Mouse (Mus musculus) limb, embryonic 15.5 days (tissue): ENCODE data around the gene Spred2. TPM values are rescaled to one million over a fixed set of nuclear protein-coding genes. Genes with fewer than 3 reads are reported as not detected.

Experiments used
- ATAC-seq: fragments of 200-750 bp; cut with Nextera tagmentation; 2 replicates; pipeline ENCODE4 v1.8.0; 2017; ENCODE audit warnings: low read depth, moderate TSS enrichment; ENCODE audit not compliant: insufficient number of reproducible peaks, low FRiP score, low TSS enrichment
- H3K27ac ChIP-seq: fragments of 300-500 bp; sonication (generic); 2 replicates; pipeline ENCODE4 v1.5.1; 2015; ENCODE audit warnings: moderate library complexity, mild to moderate bottlenecking, inconsistent platforms
- H3K27me3 ChIP-seq: fragments of 300-500 bp; sonication (generic); 2 replicates; pipeline ENCODE4 v1.6.1; 2015; ENCODE audit warnings: inconsistent platforms
- H3K36me3 ChIP-seq: fragments of 300-500 bp; sonication (generic); 2 replicates; pipeline ENCODE4 v1.6.1; 2015; ENCODE audit warnings: inconsistent platforms
- H3K4me1 ChIP-seq: fragments of 300-500 bp; sonication (generic); 2 replicates; pipeline ENCODE4 v1.6.1; 2015; ENCODE audit warnings: inconsistent platforms
- H3K4me2 ChIP-seq: fragments of 300-500 bp; sonication (generic); 2 replicates; pipeline ENCODE4 v1.6.1; 2015; ENCODE audit warnings: mild to moderate bottlenecking, inconsistent platforms
- H3K4me3 ChIP-seq: fragments of 300-500 bp; sonication (generic); 2 replicates; pipeline ENCODE4 v1.5.1; 2015; ENCODE audit warnings: mild to moderate bottlenecking, inconsistent platforms
- H3K9ac ChIP-seq: fragments of 300-500 bp; sonication (generic); 2 replicates; pipeline ENCODE4 v1.6.1; 2015; ENCODE audit warnings: inconsistent platforms
- H3K9me3 ChIP-seq: fragments of 300-500 bp; sonication (generic); 2 replicates; pipeline ENCODE4 v1.6.1; 2016; ENCODE audit warnings: inconsistent platforms
- WGBS: fragments of 180-500 bp; shearing (Covaris S2); methylation state at CpG from one replicate; pipeline ENCODE4 v1.1.7; 2015; 5-methylcytosine and 5-hydroxymethylcytosine counted together
- polyA plus RNA-seq: library from polyadenylated mRNA; unstranded; fragments of >200 nt; fragmentation: Nextera tagmentation; extraction: Ambion mirVana; gene quantifications from 2 replicates; pipeline ENCODE4 v1.2.1, GENCODE M21; 2015

The Spred2 gene
- polyA plus RNA-seq, 1 experiment from 2014 or later: 8.9 TPM

DNA sequence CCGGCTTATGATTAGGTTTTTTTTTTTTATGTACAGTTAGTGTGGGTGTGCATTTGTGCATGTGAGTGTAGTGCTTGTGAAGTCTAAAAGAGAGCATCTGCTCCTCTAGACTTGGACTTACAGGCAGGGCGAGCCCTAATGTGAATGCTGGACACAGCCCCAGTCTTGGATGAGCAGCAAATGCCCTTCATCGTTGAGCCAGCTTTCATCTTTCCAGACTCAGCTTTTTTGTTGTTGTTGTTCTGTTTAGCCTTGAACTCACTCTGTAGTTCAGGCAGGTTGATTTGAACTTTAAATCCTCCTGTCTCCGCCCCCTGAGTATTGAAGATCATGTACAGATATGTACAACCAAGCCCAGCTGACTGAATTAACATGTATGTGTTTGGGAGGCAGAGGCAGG is 4.5 kb downstream of the Spred2 start:
- Histone ChIP-seq H3K4me1 (peaks cover 13% of the 10 kb centered on the region), H3K4me2 (no peak overlapping the region), H3K27me3 (no peaks in the 10 kb centered on the region), H3K27ac (no peak overlapping the region), H3K36me3 (no peaks in the 10 kb centered on the region), H3K9me3 (no peaks in the 10 kb centered on the region), H3K4me3 (no peak overlapping the region), H3K9ac (no peak overlapping the region)
- ATAC-seq: no peak
- WGBS: 89% methylated on average over 4 of the region's 4 CpGs

DNA sequence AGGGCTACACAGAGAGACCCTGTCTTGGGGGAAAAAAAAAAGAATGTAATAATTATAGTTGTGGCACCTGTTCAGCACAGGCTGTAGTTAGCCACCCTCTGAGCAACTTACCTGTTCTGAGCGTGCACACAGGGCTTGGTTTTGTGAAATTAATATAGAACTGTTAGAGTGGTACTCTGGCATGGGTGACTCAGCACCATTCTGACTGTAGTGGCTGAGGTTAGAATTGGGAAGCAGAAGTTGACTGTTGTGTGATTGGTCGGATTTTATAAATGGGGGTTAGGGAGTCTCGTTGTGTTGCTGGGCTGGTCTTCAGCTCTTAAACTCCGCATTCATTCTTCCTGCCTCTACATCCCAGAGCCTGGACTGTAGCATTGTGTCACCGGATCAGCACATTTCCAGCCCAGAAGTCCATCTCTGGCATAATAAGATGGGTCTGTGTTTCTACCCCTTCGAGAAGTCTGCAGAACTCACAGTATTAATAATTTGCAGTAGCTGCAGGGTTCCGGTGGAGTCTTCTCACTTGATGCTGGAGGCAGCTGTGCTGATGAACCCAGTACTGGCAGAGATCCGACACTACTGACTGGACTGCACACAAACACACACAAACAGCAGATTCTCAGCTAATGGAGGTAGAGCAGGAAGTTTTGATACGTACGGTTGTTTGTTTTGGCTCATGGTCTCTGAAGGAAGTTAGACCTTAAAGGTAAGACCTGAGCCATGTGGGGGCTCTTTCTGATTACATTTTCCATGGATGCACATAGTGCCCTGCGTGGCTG is 5.1 kb downstream of the Spred2 start:
- H3K27me3 ChIP-seq: no peaks in the 10 kb centered on the region
- no peak overlapping the region for H3K27ac ChIP-seq
- peaks cover 13% of the 10 kb centered on the region for H3K4me1 ChIP-seq
- H3K9me3 ChIP-seq: no peaks in the 10 kb centered on the region
- H3K4me3 ChIP-seq: no peak overlapping the region
- no peak overlapping the region for H3K4me2 ChIP-seq
- H3K36me3 ChIP-seq: no peaks in the 10 kb centered on the region
- no peak overlapping the region for H3K9ac ChIP-seq
- ATAC-seq: no peak
- WGBS: 60% methylated on average over 11 of the region's 11 CpGs

DNA sequence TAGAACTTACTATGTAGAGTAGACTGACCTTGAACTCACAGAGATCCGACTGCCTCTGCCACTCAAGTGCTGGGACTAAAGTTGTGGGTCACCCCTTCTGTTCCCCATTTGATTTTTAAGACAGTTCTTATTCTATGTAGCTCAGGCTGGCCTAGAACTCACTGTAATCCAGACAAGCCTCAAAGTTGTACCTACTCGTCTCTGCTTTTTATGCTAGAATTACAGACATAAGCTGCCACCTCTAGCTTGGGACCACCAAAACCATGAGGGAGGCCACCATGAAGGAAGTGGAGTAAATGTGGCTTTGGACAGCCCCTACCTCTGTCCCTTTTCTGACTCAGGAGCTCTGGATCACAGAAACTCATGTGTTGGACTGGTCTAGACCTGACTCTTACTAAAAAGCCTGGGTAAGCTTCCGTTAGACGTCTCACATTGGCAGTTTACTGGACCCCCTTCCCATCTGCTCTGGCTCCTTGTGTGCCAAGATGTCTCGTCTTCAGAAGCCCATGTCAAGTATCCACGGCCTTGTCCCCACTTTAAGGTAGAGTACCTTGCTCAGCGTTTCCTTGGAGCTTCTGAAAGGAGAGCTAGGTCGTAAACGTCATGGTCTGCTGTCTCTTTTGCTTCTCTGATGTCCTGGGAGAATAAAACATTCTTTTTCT is 7.5 kb downstream of the Spred2 start:
- H3K27ac ChIP-seq: no peak overlapping the region
- H3K4me1 ChIP-seq: peaks cover 14% of the 10 kb centered on the region
- H3K4me3 ChIP-seq: no peak overlapping the region
- ATAC-seq: no peak
- H3K9ac ChIP-seq: no peak overlapping the region
- H3K36me3 ChIP-seq: no peaks in the 10 kb centered on the region
- 89% methylated on average over 9 of the region's 9 CpGs for WGBS
- H3K9me3 ChIP-seq: no peaks in the 10 kb centered on the region
- H3K27me3 ChIP-seq: no peaks in the 10 kb centered on the region
- no peak overlapping the region for H3K4me2 ChIP-seq

DNA sequence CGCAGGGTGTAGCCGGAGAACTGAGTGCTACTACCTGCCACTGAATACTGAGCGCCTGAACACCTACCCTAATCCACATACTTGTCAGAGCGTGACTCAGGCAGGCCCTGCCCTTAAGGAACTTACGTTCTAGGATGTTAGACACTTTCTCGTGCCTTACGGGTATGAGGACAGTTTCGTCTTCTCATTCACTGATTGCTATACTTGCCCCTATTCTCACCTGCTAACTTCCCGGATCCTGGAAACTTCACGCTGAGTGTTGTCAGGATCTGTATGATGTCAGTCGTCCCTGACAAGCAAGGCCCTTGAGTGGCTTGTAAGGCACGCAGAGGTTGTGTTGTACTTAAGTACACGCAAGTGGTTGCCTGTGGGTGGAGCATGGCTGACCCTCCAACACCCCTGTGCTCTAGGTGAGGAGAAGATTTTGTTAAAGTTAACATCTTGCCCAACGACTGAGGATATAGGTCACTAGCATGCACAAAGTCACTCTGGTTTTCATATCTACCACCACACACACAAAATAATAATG is 8.9 kb downstream of the Spred2 start:
- no peak for ATAC-seq
- Histone ChIP-seq H3K4me2 (no peak overlapping the region), H3K36me3 (no peaks in the 10 kb centered on the region), H3K9me3 (no peaks in the 10 kb centered on the region), H3K27ac (no peak overlapping the region), H3K9ac (no peak overlapping the region), H3K27me3 (no peaks in the 10 kb centered on the region), H3K4me3 (no peak overlapping the region), H3K4me1 (peaks cover 14% of the 10 kb centered on the region)
- 83% methylated on average over 14 of the region's 14 CpGs for WGBS

DNA sequence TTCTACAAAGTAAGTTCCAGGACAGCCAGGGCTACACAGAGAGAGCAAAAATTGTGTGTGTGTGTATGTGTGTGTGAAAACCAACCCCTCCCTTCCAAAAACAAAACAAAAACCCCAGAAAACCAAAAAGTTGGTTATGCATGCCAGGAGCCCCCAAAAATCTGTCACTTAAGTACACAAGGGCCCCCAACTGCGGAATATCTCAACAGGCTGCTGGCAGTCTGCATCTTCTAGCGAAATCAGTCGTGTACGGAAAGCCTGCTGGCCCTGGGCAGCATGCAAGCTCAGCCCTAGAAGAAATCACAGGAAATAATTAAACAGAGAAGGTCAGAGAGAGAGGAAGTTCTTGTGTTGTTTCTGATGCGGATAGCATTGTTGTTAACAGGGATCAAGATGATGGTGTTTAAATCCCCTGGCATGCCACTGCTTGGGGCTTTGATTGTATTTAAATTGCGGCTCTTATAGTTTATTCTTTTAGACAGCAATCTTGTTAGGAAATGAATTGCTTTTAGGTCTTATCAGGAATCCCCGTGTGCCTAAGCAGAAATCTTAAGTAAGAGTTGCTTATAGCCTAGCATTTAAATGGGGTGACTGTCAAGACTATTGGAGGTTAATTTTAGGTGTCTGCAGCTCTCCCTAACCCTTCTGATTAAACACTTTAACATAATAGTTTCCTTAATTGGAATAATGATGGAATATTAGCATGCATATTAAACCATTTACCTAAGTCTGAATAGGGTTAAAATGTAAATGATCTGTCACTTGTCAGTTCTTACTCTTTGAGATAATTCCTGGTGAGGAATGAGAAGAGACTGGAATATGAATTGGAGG is 11.6 kb downstream of the Spred2 start:
- Histone ChIP-seq H3K9me3 (no peaks in the 10 kb centered on the region), H3K9ac (no peak overlapping the region), H3K27ac (no peak overlapping the region), H3K4me1 (peaks cover 12% of the 10 kb centered on the region), H3K36me3 (no peaks in the 10 kb centered on the region), H3K4me2 (no peak overlapping the region), H3K4me3 (no peak overlapping the region), H3K27me3 (no peaks in the 10 kb centered on the region)
- 55% methylated on average over 7 of the region's 7 CpGs for WGBS
- ATAC-seq: no peak

DNA sequence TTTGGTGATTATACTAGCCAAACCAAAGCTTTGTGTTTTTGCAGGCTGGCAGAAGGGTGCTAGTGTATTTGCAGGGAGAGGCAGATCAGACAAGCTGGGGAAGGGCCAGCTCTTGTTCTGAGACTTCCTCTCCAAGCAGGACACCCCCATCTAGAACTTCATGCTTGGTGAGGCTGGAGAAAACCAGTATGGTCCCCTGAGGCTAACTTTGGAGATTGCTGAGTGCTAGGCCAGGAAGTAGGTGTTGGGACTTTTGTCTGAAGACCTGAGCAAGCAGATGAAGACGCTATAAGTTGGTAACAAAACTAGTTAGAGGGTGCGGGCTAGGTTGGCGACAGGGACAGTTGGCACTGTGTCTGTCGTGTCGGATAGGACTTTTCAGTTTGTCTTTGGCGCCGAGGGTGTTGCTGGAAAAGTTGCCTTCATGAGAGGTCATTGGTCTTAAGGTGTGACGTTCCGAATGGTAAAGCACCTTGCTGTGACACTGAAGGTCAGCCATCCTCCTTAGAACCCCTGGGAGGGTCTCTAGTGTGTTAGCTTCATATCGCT is 14.4 kb downstream of the Spred2 start:
- no peak overlapping the region for H3K27ac ChIP-seq
- no peak overlapping the region for H3K9ac ChIP-seq
- H3K4me2 ChIP-seq: no peak overlapping the region
- H3K9me3 ChIP-seq: no peaks in the 10 kb centered on the region
- ATAC-seq: no peak
- H3K36me3 ChIP-seq: no peaks in the 10 kb centered on the region
- WGBS: 92% methylated on average over 10 of the region's 10 CpGs
- H3K4me1 ChIP-seq: peaks cover 24% of the 10 kb centered on the region
- no peaks in the 10 kb centered on the region for H3K27me3 ChIP-seq
- no peak overlapping the region for H3K4me3 ChIP-seq

DNA sequence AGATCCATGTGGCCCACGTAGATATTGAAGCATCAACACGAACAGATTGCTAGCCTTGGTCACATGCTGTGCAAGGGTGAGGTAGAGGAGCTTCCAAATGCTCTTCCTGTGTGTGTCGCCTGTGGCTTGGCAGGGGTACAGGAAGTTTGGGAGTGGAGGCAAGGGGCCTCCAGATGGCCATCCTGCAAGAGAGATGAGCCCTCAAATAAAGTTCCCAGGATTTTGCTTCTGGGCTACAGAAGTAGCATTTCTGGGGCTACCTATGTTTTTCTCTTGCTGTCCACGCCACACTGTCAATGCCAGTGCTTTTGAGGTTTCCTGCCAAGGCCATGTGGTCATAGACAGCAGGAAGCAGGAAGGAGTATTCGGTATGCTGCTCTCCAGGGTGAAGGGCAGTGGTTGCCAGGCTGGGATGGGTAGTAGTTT is 15.1 kb downstream of the Spred2 start:
- Histone ChIP-seq H3K36me3 (no peaks in the 10 kb centered on the region), H3K4me3 (no peak overlapping the region), H3K27me3 (no peaks in the 10 kb centered on the region), H3K4me1 (peaks cover 24% of the 10 kb centered on the region), H3K4me2 (no peak overlapping the region), H3K9ac (no peak overlapping the region), H3K27ac (no peak overlapping the region), H3K9me3 (no peaks in the 10 kb centered on the region)
- no peak for ATAC-seq
- 67% methylated on average over 5 of the region's 5 CpGs for WGBS

DNA sequence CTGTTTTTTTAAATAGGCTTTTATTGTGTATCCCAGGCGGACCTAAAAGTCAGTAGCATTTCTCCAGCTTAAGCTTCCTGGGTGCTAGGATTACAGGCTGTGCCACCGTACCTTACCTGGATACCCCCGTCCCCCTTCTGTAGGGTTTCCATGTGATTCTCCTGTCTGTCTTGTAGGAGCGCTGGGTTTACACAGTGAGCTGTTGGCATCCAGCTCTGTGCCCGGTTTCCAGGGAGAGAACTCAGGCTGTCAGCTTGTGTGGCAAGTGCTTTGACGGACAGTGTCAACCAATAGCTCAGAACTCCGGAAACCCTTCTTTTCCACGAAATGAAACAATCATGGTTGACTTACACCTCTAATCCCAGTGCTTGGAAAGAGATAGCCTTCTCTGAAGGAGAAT is 15.7 kb downstream of the Spred2 start:
- Histone ChIP-seq H3K4me2 (no peak overlapping the region), H3K27me3 (no peaks in the 10 kb centered on the region), H3K4me1 (peaks cover 24% of the 10 kb centered on the region), H3K27ac (no peak overlapping the region), H3K4me3 (no peak overlapping the region), H3K9ac (no peak overlapping the region), H3K36me3 (no peaks in the 10 kb centered on the region), H3K9me3 (no peaks in the 10 kb centered on the region)
- WGBS: 84% methylated on average over 8 of the region's 8 CpGs
- ATAC-seq: no peak

DNA sequence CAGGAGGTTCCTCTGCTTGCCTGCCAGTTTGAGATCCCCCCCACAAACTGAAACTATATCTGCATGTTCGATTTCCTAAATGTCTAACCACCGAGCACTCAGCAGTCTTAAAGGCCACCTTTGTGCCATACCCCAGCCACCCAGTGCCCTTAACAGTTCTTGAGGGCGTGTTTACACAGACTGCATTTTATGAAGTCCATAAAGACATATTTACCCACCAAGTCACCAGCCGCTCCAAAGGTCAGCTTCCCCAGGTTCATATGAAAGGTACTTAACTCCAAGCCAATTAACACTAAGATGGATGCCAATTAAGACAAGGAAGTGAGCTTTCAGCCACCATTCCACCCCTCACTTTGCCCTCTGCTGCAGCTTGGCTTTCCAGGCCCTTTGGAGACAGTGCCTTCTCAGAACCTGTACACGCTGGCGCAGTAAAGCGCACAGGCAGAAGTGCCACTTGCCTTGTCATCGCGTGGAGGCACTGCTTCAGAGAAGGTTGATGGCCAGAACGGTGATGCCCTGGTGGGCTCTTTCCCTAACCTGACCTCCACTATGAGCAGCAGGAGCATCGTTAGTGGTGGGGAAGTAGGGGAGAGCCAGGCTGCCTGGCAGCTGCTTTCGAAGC is 17.1 kb downstream of the Spred2 start:
- Histone ChIP-seq H3K4me3 (no peak overlapping the region), H3K27me3 (no peaks in the 10 kb centered on the region), H3K36me3 (no peaks in the 10 kb centered on the region), H3K9me3 (no peaks in the 10 kb centered on the region), H3K4me1 (peaks cover 19% of the 10 kb centered on the region), H3K9ac (no peak overlapping the region), H3K27ac (no peak overlapping the region), H3K4me2 (no peak overlapping the region)
- WGBS: 60% methylated on average over 12 of the region's 12 CpGs
- no peak for ATAC-seq

DNA sequence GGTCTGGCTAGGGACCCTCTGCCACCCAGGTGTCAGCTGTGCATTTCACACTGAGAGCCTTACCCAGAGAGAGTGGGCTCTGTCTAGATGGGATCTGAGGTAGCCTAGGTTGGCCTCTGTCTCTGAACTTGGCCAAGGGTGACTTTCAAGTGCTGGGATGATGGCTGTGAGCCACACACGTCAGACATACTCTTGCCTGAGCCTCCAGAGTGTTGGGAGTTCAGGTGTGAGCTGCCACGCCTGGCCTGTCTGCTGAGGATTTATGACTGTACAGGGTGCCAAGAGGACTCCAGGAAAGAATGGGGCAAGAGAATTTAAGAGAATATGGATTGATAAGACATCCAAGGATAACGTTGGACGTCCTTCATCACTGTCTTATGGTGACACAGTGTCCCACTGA is 17.8 kb downstream of the Spred2 start:
- H3K9me3 ChIP-seq: no peaks in the 10 kb centered on the region
- 54% methylated on average over 4 of the region's 4 CpGs for WGBS
- no peak for ATAC-seq

DNA sequence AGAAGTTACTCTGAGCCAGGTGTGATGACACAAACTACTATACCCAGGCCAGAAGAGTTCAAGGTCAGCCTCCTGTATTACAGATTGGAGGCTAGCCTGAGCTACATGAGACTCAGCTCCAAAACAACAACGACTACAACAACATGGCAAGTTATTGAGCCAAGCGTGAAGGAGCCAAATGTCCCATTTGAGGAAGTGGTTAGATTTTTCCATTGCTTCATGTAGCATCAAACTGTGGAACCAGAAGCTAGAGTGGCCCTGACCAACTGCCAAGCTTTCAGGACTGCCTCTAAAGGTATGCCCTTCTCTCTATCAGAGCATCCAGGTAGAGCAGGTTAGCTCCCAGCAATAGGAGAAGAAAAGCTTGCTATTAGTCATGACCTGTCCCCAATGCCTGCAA is 19.6 kb downstream of the Spred2 start:
- WGBS: 93% methylated on average over 2 of the region's 2 CpGs
- Histone ChIP-seq H3K4me1 (peaks cover 29% of the 10 kb centered on the region), H3K27me3 (no peaks in the 10 kb centered on the region), H3K27ac (no peak overlapping the region), H3K4me3 (no peak overlapping the region), H3K9ac (no peak overlapping the region), H3K36me3 (no peaks in the 10 kb centered on the region), H3K9me3 (no peaks in the 10 kb centered on the region), H3K4me2 (no peak overlapping the region)
- no peak for ATAC-seq

More for the DNA sequence above, 17.8 kb downstream of the Spred2 start:
- H3K36me3 ChIP-seq: no peaks in the 10 kb centered on the region
- peaks cover 19% of the 10 kb centered on the region for H3K4me1 ChIP-seq
- H3K4me3 ChIP-seq: no peak overlapping the region
- no peak overlapping the region for H3K27ac ChIP-seq
- no peaks in the 10 kb centered on the region for H3K27me3 ChIP-seq
- no peak overlapping the region for H3K4me2 ChIP-seq
- no peak overlapping the region for H3K9ac ChIP-seq
